Mouse (Mus musculus): ENCODE measurements around the gene Pkp4.

GRCm38 (mm10) chr2:59287630-59288029 is 127.0 kb downstream of the Pkp4 start:
- TF ChIP-seq CTCF (IDR thresholded peaks at IDR 0.05; ENCODE audit: borderline replicate concordance, insufficient read depth, low read length), result no peak
- no peak for TF ChIP-seq POLR2A (IDR thresholded peaks at IDR 0.05; ENCODE audit: low read depth, low read length)

All from embryonic fibroblast, embryonic 13.5 days (primary cell).